Mouse (Mus musculus): Measurements from ENCODE around the gene Cux2. TPM values are rescaled to one million over a fixed set of nuclear protein-coding genes. Genes with fewer than 3 reads are reported as not detected.

The Cux2 gene
- polyA plus RNA-seq, 1 experiment from 2014 or later = 0.47 TPM

GRCm38 (mm10) chr5:122048252-122048651, 1.6 kb downstream of the Cux2 start:
- no peak for TF ChIP-seq CTCF (IDR thresholded peaks at IDR 0.05)
- TF ChIP-seq EP300 (IDR thresholded peaks at IDR 0.05) = no peak
- DNase-seq (ENCODE audit: low spot score) = no peak
- Histone ChIP-seq H3K36me3 (ENCODE audit: insufficient read depth, low read length) (no peaks in the 10 kb centered on the region), H3K4me2 (replicated peaks; ENCODE audit: low read depth, low read length) (no peak overlapping the region), H3K9me3 (ENCODE audit: low read length) (no peaks in the 10 kb centered on the region), H3K4me3 (ENCODE audit: low read depth, low read length) (no peak overlapping the region; the same call in 1 of the 2 replicates), H3K9ac (replicated peaks; ENCODE audit: low read depth) (no peak overlapping the region), H3K27ac (ENCODE audit: low read length) (no peak overlapping the region), H3K4me1 (ENCODE audit: insufficient read depth, low read depth, low read length) (peaks cover 4% of the 10 kb centered on the region; the same call in 1 of the 2 replicates), H3K27me3 (replicated peaks; ENCODE audit: insufficient read depth, low read length) (peaks cover 17% of the 10 kb centered on the region)
- no peak for ATAC-seq
- WGBS = 4% methylated on average over 20 of the region's 20 CpGs

- Histone ChIP-seq H3K4me2 (replicated peaks; ENCODE audit: low read depth, low read length) (no peak overlapping the region), H3K9me3 (ENCODE audit: low read length) (no peaks in the 10 kb centered on the region), H3K36me3 (ENCODE audit: insufficient read depth, low read length) (no peaks in the 10 kb centered on the region), H3K27ac (ENCODE audit: low read length) (no peak overlapping the region), H3K27me3 (replicated peaks; ENCODE audit: insufficient read depth, low read length) (peaks cover 17% of the 10 kb centered on the region), H3K9ac (replicated peaks; ENCODE audit: low read depth) (no peak overlapping the region), H3K4me1 (ENCODE audit: insufficient read depth, low read depth, low read length) (peaks cover 4% of the 10 kb centered on the region; the same call in 1 of the 2 replicates), H3K4me3 (ENCODE audit: low read depth, low read length) (no peak overlapping the region)
- ATAC-seq = no peak
- TF ChIP-seq CTCF (IDR thresholded peaks at IDR 0.05) (no peak), EP300 (IDR thresholded peaks at IDR 0.05) (no peak)
- WGBS = 59% methylated on average over 5 of the region's 5 CpGs
- DNase-seq (ENCODE audit: low spot score) = no peak
These were observed 2.1 kb downstream of the Cux2 start for GRCm38 (mm10) chr5:122047791-122048190.

- no peaks in the 10 kb centered on the region for H3K36me3 ChIP-seq (ENCODE audit: insufficient read depth, low read length)
- DNase-seq (ENCODE audit: low spot score) (no peak), ATAC-seq (peak; percentile 30; the same call in 1 of the 2 replicates)
- H3K27me3 ChIP-seq (replicated peaks; ENCODE audit: insufficient read depth, low read length) = 0 out of 2 replicates have a peak, but pooled peaks cover 7% of the 10 kb centered on the region
- H3K9me3 ChIP-seq (ENCODE audit: low read length) = no peaks in the 10 kb centered on the region
- no peak overlapping the region for H3K27ac ChIP-seq (ENCODE audit: low read length)
- H3K4me2 ChIP-seq (replicated peaks; ENCODE audit: low read depth, low read length) = no peak overlapping the region
- no peak overlapping the region for H3K4me3 ChIP-seq (ENCODE audit: low read depth, low read length)
- no peak overlapping the region for H3K9ac ChIP-seq (replicated peaks; ENCODE audit: low read depth)
- no peak for TF ChIP-seq EP300 (IDR thresholded peaks at IDR 0.05)
- no peak for TF ChIP-seq CTCF (IDR thresholded peaks at IDR 0.05)
- H3K4me1 ChIP-seq (ENCODE audit: insufficient read depth, low read depth, low read length) = no peaks in the 10 kb centered on the region
- WGBS = 69% methylated on average over 11 of the region's 11 CpGs
These were observed 6.3 kb downstream of the Cux2 start for GRCm38 (mm10) chr5:122043567-122043966.

GRCm38 (mm10) chr5:122035278-122035677, 14.6 kb downstream of the Cux2 start:
- Histone ChIP-seq H3K36me3 (ENCODE audit: insufficient read depth, low read length) (no peaks in the 10 kb centered on the region), H3K4me1 (ENCODE audit: insufficient read depth, low read depth, low read length) (no peaks in the 10 kb centered on the region), H3K4me3 (ENCODE audit: low read depth, low read length) (no peak overlapping the region), H3K9me3 (ENCODE audit: low read length) (no peaks in the 10 kb centered on the region), H3K9ac (replicated peaks; ENCODE audit: low read depth) (no peak overlapping the region), H3K27me3 (replicated peaks; ENCODE audit: insufficient read depth, low read length) (no peaks in the 10 kb centered on the region), H3K4me2 (replicated peaks; ENCODE audit: low read depth, low read length) (no peak overlapping the region), H3K27ac (ENCODE audit: low read length) (0 out of 2 replicates have a peak overlapping the region, but pooled peaks have one; percentile 2)
- TF ChIP-seq CTCF (IDR thresholded peaks at IDR 0.05) (no peak), EP300 (IDR thresholded peaks at IDR 0.05) (no peak)
- DNase-seq (ENCODE audit: low spot score) = no peak
- 39% methylated on average over 5 of the region's 5 CpGs for WGBS
- ATAC-seq = peak; percentile 32

- Histone ChIP-seq H3K9me3 (ENCODE audit: low read length) (no peaks in the 10 kb centered on the region), H3K4me2 (replicated peaks; ENCODE audit: low read depth, low read length) (no peak overlapping the region), H3K4me1 (ENCODE audit: insufficient read depth, low read depth, low read length) (no peaks in the 10 kb centered on the region), H3K27ac (ENCODE audit: low read length) (no peak overlapping the region), H3K9ac (replicated peaks; ENCODE audit: low read depth) (no peak overlapping the region), H3K27me3 (replicated peaks; ENCODE audit: insufficient read depth, low read length) (no peaks in the 10 kb centered on the region), H3K4me3 (ENCODE audit: low read depth, low read length) (no peak overlapping the region), H3K36me3 (ENCODE audit: insufficient read depth, low read length) (no peaks in the 10 kb centered on the region)
- 51% methylated on average over 4 of the region's 4 CpGs for WGBS
- ATAC-seq (no peak), DNase-seq (ENCODE audit: low spot score) (no peak)
- TF ChIP-seq EP300 (IDR thresholded peaks at IDR 0.05) (no peak), CTCF (IDR thresholded peaks at IDR 0.05) (no peak)
These were observed 16.8 kb downstream of the Cux2 start for GRCm38 (mm10) chr5:122033167-122033478.

- no peak overlapping the region for H3K9ac ChIP-seq (replicated peaks; ENCODE audit: low read depth)
- no peaks in the 10 kb centered on the region for H3K4me1 ChIP-seq (ENCODE audit: insufficient read depth, low read depth, low read length)
- H3K4me3 ChIP-seq (ENCODE audit: low read depth, low read length) = no peak overlapping the region
- no peak for DNase-seq (ENCODE audit: low spot score)
- H3K4me2 ChIP-seq (replicated peaks; ENCODE audit: low read depth, low read length) = no peak overlapping the region
- no peak for ATAC-seq
- H3K27me3 ChIP-seq (replicated peaks; ENCODE audit: insufficient read depth, low read length) = no peaks in the 10 kb centered on the region
- TF ChIP-seq EP300 (IDR thresholded peaks at IDR 0.05) (no peak), CTCF (IDR thresholded peaks at IDR 0.05) (no peak)
- H3K27ac ChIP-seq (ENCODE audit: low read length) = no peak overlapping the region
- H3K36me3 ChIP-seq (ENCODE audit: insufficient read depth, low read length) = no peaks in the 10 kb centered on the region
- no peaks in the 10 kb centered on the region for H3K9me3 ChIP-seq (ENCODE audit: low read length)
- 68% methylated on average over 19 of the region's 19 CpGs for WGBS
These were observed 17.3 kb downstream of the Cux2 start for GRCm38 (mm10) chr5:122032471-122033166.
